In genomic region chr9:55089226-55089625, GRCm38 (mm10) we compare ENCODE assay signal across 26 mouse cellular contexts. TPM values are rescaled to one million over a fixed set of nuclear protein-coding genes. Genes with fewer than 3 reads are reported as not detected.
"Had no signal": no experiment of that assay in that cellular context is flagged by ENCODE, and none has a peak within 500 bp of the region (broad histone marks: within the 10 kb centered on the region; RNA-seq: fewer than 3 reads in every experiment).

No protein-coding gene starts in this region.

- H3K4me2 ChIP-seq: heart, embryonic 11.5 days; heart, embryonic 13.5 days; heart, embryonic 15.5 days; hindbrain, embryonic 12.5 days; hindbrain, embryonic 15.5 days; kidney, embryonic 15.5 days; limb, embryonic 13.5 days; limb, embryonic 15.5 days; liver, embryonic 12.5 days had no signal

- H3K27me3 ChIP-seq: heart, embryonic 13.5 days; heart, embryonic 15.5 days; hindbrain, embryonic 12.5 days; hindbrain, embryonic 15.5 days; kidney, embryonic 15.5 days; limb, embryonic 13.5 days; limb, embryonic 15.5 days; liver, embryonic 12.5 days had no signal

- H3K36me3 ChIP-seq: heart, embryonic 13.5 days; heart, embryonic 15.5 days; hindbrain, embryonic 12.5 days; hindbrain, embryonic 15.5 days; kidney, embryonic 15.5 days; limb, embryonic 13.5 days; limb, embryonic 15.5 days; liver, embryonic 12.5 days had no signal

- H3K4me1 ChIP-seq: heart, embryonic 13.5 days; heart, embryonic 15.5 days; hindbrain, embryonic 15.5 days; limb, embryonic 15.5 days; liver, embryonic 12.5 days had no signal

- DNase-seq: gastrocnemius, postnatal 14 days; gastrocnemius, postnatal 36 days; heart, adult 2 months; heart, postnatal 14 days; heart, postnatal 36 days; kidney, adult 11 months; kidney, adult 2 months; kidney, adult 9 months; kidney, postnatal 14 days; kidney, postnatal 36 days; layer of hippocampus, adult 9-11 months; layer of hippocampus, postnatal 36 days had no signal

- H3K4me3 ChIP-seq: heart, adult 2 months; heart, embryonic 13.5 days; heart, embryonic 15.5 days; hindbrain, embryonic 12.5 days; hindbrain, embryonic 15.5 days; kidney, embryonic 15.5 days; limb, embryonic 13.5 days; limb, embryonic 15.5 days; liver, embryonic 12.5 days had no signal

- H3K9me3 ChIP-seq: heart, embryonic 13.5 days; heart, embryonic 15.5 days; hindbrain, embryonic 12.5 days; hindbrain, embryonic 15.5 days; kidney, embryonic 15.5 days; limb, embryonic 13.5 days; limb, embryonic 15.5 days; liver, embryonic 12.5 days had no signal

- H3K9ac ChIP-seq: heart, embryonic 13.5 days; heart, embryonic 15.5 days; hindbrain, embryonic 12.5 days; hindbrain, embryonic 15.5 days; kidney, embryonic 15.5 days; limb, embryonic 13.5 days; limb, embryonic 15.5 days; liver, embryonic 12.5 days; liver, embryonic 14.5 days had no signal

- ATAC-seq: hindbrain, postnatal 0 days; intestine, embryonic 16.5 days; liver, embryonic 12.5 days had no signal

- H3K27ac ChIP-seq: heart, adult 2 months; heart, embryonic 13.5 days; heart, embryonic 15.5 days; hindbrain, embryonic 15.5 days; hindbrain, postnatal 0 days; kidney, embryonic 15.5 days; kidney, postnatal 0 days; limb, embryonic 13.5 days; limb, embryonic 15.5 days; liver, embryonic 12.5 days; liver, embryonic 14.5 days had no signal

RNA-seq across cellular contexts. Expression of gene Chrnb4, which starts 40.6 kb away (rescaled TPM):
- total RNA-seq: gastrocnemius, postnatal 14 days; heart, postnatal 14 days; hematopoietic stem cell, adult 5-6 weeks had no signal
- polyA plus RNA-seq: liver, embryonic 14.5 days had no signal
